Mouse (Mus musculus) left cerebral cortex, adult 2 months (tissue): ENCODE results near the gene Ptpru. TPM values are rescaled to one million over a fixed set of nuclear protein-coding genes. Genes with fewer than 3 reads are reported as not detected.

ENCODE experiments used
- DNase-seq, 2 experiments: peaks; one replicate each; pipeline ENCODE4 v3.0.0; 2021 to 2022; ENCODE audit warnings: low spot score in 2 of 2, mixed read lengths in 1 of 2; ENCODE audit errors: extremely low spot score in 1 of 2
- H3K27ac ChIP-seq: fragments of 200-600 bp; 2 replicates; pipeline ENCODE4 v1.8.1; 2022
- H3K4me3 ChIP-seq: fragments of 200-600 bp; 2 replicates; pipeline ENCODE4 v1.8.1; 2022
- CTCF ChIP-seq: fragments of 200-600 bp; IDR thresholded peaks from 2 replicates; pipeline ENCODE4 v1.8.1; 2022; ENCODE audit warnings: antibody characterized with exemption, mild to moderate bottlenecking, moderate library complexity
- intact Hi-C: fragments of 180-260 bp; cut with DNase I; formaldehyde crosslinking; loops from one replicate; pipeline ENCODE4 v1.15.1; 2025
- total RNA-seq, 2 experiments: library from RNA; stranded (reverse); gene quantifications; 2 replicates each; pipeline ENCODE4 v1.2.3; 2021

Gene Ptpru
- total RNA-seq, 2 experiments from 2014 or later, result 53.4 to 59.2 TPM

DNA sequence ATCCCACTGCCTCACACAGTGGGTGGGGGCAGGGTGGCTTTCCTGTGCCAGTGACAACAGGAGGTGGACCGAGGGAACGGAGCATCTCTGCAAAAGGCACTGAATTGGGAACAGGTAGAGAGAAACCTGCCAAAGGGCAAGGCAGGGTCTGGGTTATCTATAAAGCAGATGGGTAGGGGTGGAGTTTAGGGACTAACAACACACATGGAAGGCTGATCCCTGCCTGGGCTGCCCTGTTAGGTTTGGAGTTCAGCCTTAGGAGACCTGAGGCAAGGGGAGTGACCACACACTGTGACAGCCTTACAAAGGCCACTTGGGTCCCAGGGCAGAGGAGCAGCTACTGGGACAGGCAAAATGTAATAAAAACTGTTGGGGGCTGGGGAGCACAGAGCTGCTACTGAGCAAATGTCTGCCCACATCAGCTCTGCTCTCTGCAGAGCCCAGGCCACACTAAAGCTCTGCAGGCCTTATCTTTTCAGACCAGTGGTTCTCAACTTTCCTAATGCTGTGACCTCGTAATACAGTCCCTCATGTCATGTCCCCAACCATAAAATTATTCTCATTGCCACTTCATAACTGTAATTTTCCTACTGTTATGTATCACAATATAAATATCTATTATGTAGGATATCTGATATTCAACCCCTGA lies 5.2 kb downstream of the Ptpru start:
- Histone ChIP-seq H3K4me3 (no peak overlapping the region), H3K27ac (no peak overlapping the region)
- TF ChIP-seq CTCF, result no peak
- DNase-seq, result no peak
- intact Hi-C loops, result loop anchor here (5.0 to 10.0 kb wide), 4 partner anchors 218 to 728 kb away; no protein-coding TSS in a partner anchor

DNA sequence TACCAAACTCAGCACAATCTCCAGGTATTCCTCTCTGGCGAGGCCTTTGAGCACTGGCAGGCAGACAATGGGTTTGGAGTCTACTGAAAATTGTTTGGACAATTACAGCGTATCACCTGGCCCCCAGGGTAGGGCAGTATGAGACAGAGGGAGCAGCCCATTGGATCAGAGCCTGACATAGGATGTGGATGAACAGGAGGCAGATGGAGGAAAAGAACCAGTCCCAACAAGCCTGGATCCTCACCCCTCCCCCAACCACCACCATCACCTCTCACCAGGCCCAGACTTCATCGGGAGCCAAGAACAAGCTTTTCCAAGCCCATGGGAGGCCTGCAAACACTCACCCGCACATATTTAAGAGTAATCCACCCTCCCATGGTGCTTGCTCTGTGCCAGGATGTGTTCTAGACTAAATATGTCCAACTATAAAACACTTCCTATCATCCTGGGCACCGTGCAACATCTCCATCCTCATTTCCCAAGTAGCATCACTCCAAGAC lies 6.5 kb downstream of the Ptpru start:
- DNase-seq, result no peak
- intact Hi-C loops, result loop anchor here (5.0 to 10.0 kb wide), 4 partner anchors 217 to 727 kb away; no protein-coding TSS in a partner anchor
- no peak overlapping the region for H3K4me3 ChIP-seq
- H3K27ac ChIP-seq, result no peak overlapping the region
- no peak for TF ChIP-seq CTCF

DNA sequence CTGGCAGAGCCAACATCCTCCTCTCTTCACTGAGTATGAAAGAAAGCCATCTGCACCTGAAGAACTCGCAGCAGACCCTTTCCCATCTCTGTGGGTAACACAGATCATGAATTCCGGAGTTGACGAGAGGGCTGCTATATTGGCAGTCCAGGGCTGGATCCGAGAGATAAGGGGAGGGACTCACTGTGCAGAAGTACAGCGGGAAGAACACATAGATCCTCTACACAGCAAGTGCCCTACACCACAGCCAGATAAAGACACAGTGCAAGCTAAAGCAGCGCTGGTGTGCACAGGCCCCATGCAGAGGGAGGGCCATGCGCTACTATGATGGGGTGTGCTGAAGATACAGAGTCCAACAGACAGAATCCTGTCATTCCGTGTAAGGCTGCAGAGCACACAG lies 9.0 kb downstream of the Ptpru start:
- H3K4me3 ChIP-seq, result no peak overlapping the region
- no peak overlapping the region for H3K27ac ChIP-seq
- intact Hi-C loops, result no loop called here
- no peak for DNase-seq
- TF ChIP-seq CTCF, result no peak

DNA sequence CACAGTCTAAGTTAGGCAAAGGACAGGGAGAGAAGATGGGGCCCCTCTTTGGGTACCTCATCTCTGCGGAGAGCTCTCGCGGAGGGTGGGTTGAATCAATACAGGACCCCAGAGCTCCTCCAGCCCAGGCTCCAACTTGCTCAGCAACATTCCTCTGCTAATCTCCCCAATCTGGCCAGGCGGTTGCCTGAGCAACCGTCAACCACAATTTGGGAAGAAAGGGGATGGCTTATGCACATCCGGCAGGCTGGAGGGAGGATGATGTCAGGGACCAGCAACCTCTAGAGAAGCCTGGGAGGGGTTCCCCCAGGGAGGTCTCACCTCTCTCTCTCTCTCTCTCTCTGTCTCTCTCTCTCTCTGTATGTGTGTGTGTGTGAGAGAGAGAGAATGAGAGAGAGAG lies 11.2 kb downstream of the Ptpru start:
- Histone ChIP-seq H3K4me3 (no peak overlapping the region), H3K27ac (no peak overlapping the region)
- TF ChIP-seq CTCF, result no peak
- DNase-seq, result no peak
- intact Hi-C loops, result no loop called here

DNA sequence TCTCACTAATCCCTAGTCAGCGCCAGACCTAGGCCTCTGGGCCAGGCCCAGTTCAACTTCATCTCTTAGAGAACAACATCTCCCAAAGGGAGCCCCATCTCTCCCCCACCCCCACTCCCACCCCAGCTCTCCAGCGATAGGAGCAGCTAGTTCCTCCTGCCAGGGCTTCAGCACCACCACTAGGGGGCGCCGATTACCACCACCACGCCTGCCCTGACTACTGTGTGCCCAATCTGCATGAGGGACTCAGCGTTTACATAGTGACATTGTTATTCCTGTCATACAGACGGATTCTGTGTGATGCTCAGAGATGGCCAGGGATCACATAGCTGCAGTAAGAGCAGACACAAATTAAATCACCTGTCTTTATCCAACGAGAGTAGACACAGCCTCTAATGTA lies 12.3 kb downstream of the Ptpru start:
- intact Hi-C loops, result no loop called here
- Histone ChIP-seq H3K27ac (no peak overlapping the region), H3K4me3 (no peak overlapping the region)
- peak; percentile 66 for TF ChIP-seq CTCF
- no peak for DNase-seq

DNA sequence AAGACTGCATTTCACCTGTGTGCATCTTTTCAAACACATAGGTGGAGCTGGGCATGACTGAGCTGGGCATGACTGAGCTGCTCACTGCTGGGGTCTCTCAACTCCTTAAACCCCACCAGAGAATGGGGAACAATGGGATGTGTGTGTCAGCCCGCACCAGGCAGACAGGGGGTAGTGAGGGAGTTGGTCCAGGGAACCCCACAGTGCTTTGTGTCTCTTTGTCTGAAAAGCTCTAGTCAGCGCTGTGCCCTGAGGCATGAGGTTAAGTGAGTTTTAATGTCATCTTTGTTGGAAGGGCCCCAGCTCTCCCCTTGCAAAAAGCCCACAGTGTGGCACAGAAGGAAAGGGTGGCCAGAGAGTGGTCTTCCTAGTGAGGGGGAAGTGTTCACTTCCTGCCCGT lies 13.1 kb downstream of the Ptpru start:
- no peak for DNase-seq
- H3K4me3 ChIP-seq, result no peak overlapping the region
- no peak for TF ChIP-seq CTCF
- intact Hi-C loops, result no loop called here
- H3K27ac ChIP-seq, result no peak overlapping the region

DNA sequence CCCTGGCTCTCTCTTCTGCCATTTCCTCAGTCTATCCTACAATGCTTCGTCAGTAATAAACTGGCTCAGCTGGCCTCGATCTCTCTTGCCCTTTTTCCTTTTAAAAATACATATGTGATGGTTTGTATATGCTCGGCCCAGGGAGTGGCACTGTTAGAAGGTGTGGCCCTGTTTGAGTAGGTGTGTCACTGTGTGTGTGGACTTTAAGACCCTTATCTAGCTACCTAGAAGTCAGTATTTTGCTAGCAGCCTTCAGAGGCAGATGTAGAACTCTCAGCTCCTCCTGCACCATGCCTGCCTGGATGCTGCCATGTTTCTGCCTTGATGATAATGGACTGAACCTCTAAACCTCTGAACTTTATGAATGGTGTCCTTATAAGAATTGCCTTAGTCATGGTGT lies 15.5 kb downstream of the Ptpru start:
- intact Hi-C loops, result no loop called here
- Histone ChIP-seq H3K4me3 (no peak overlapping the region), H3K27ac (no peak overlapping the region)
- no peak for DNase-seq
- no peak for TF ChIP-seq CTCF

DNA sequence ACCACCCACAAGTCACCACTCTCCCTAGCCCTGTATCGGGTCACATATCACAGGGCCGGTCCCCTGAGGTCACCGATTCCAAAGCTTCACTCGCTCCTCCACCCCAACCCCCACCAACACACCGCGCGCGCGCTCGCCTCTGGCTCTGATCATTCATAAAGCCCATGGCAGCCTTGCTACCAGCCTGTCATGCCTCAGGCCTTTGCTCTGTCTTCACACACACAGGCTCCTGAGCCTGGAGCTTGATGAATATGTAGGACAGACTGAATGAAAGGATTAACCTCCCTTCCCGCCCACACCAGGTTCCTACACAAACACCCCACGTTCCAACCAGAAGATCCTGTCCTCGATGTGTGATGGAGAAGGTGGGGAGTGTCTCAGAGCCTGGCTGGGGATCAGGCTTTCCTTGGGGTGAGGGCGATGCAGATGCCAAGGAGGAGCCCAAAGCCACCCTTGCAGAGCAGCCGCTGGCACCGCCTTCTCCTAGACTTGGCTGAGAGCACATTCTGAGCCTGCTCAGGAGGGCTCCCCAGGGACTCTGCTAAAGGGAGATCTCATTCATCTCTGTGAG lies 16.8 kb downstream of the Ptpru start:
- intact Hi-C loops, result no loop called here
- no peak overlapping the region for H3K4me3 ChIP-seq
- peak; percentile 32 to 46 for DNase-seq
- TF ChIP-seq CTCF, result no peak
- H3K27ac ChIP-seq, result no peak overlapping the region

DNA sequence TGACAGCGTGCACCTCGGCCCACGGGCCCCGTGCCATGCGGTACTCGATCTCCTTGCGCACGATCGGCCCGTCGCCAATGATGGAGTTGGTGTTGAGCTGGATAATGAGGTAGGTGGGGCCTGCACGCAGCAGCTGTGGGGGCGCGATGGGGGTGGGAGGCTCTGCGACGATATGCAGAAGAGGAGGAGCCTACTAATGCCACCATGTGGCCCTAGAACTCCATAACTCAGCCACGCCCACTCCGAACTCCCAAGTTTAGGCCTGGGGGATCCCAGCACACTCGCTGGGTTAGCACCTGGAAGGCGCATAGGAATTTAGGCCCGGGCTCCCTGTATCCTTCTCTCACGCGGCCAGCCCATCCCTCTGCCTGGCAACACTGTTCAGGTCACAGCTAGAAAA lies 19.2 kb downstream of the Ptpru start:
- intact Hi-C loops, result no loop called here
- no peak for TF ChIP-seq CTCF
- Histone ChIP-seq H3K4me3 (no peak overlapping the region), H3K27ac (no peak overlapping the region)
- no peak for DNase-seq

DNA sequence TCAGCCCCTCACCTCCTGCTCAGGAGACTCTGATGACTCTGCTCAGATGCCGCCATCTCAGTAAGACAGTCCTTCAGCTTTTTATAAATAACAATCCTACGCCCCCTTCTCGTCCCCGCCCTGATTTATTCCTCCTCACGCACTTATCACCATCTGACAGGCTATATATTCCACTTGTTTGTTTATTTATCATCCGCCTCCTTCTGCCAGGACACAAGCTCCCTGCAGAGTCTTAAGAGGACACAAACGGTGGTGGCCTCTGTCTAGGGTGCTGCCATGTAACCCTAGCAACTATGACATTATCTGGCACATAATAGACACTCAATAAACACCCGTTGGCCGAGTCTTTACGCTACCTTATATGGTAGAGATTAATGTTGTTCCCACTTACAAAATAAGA lies 22.3 kb downstream of the Ptpru start:
- intact Hi-C loops, result no loop called here
- no peak overlapping the region for H3K4me3 ChIP-seq
- no peak overlapping the region for H3K27ac ChIP-seq
- no peak for TF ChIP-seq CTCF
- no peak for DNase-seq

DNA sequence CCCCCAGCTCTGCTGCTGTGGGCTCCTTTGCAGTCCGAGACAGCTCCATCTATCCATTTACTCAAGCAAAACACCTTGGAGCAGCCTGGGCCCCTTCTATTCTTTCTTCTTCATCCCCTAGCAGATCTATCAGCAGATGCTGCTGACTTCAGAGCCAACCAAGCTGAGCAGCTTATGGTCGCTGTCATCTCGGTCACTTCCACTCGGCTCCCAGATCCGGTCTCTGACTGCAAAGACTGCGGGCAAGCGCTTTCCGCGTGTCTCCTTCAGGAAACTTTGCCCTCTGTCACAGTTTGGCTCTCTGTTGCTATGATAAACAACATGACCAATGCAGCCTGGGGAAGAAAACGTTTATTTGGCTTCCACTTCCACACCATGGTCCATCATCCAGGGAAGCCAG lies 23.2 kb downstream of the Ptpru start:
- no peak for TF ChIP-seq CTCF
- Histone ChIP-seq H3K27ac (no peak overlapping the region), H3K4me3 (no peak overlapping the region)
- intact Hi-C loops, result no loop called here
- DNase-seq, result no peak

DNA sequence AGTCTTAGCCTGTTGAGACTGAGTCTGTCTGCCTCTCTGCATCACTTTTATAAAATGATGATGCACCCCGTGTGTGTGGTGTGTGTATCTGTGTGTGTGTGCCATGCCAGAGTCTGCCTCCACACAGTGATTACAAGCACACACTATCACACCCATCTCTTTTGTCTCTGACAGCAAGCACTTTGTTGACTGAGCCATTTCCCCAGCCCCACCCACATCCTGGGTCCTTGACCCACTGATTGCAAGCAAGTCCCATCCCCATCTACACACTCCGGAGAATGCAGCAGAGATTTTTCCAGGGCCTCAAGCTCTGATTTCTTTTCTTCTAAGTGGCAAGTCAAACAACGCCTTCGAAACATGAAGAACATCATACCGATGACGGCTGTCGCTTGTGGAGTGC lies 24.3 kb downstream of the Ptpru start:
- intact Hi-C loops, result no loop called here
- no peak for DNase-seq
- H3K27ac ChIP-seq, result no peak overlapping the region
- no peak for TF ChIP-seq CTCF
- H3K4me3 ChIP-seq, result no peak overlapping the region

DNA sequence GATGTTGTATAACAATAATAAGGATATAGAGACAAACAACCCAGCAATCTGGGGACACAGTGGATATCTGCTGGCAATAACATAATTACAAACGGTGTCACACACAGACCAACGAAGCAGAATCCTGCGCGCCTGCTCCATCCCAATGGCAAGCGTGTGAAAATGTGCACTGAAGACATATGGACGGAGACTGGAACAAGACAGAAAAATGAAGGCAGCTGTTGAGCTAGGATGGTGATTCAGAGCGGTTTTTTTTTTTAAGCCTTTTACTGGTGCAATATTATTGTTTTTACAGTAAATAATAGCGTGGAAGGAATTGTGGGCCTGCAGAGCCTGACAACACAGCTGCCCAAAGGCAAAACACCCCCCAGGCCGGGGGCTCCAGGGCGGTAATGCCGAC lies 25.6 kb downstream of the Ptpru start:
- intact Hi-C loops, result no loop called here
- Histone ChIP-seq H3K27ac (no peak overlapping the region), H3K4me3 (no peak overlapping the region)
- DNase-seq, result no peak
- TF ChIP-seq CTCF, result no peak
